Mouse (Mus musculus): ENCODE results near the gene Samd4b. TPM values are rescaled to one million over a fixed set of nuclear protein-coding genes. Genes with fewer than 3 reads are reported as not detected.

Samd4b gene
- total RNA-seq, 2 experiments from 2014 or later: 13.0 to 13.1 TPM

- no peak for TF ChIP-seq CTCF (IDR thresholded peaks at IDR 0.05)
- Histone ChIP-seq H3K4me3 (no peak overlapping the region), H3K27ac (no peak overlapping the region)
- no peak for DNase-seq
- intact Hi-C loops (cut with DNase I): loop anchor here (2.0 kb wide), 1 partner anchor 18 kb away; no protein-coding TSS in a partner anchor
These were observed 244.7 kb downstream of the Samd4b start for GRCm38 (mm10) chr7:28353267-28353666.

GRCm38 (mm10) chr7:28351676-28352191, 246.2 kb downstream of the Samd4b start:
- TF ChIP-seq CTCF (IDR thresholded peaks at IDR 0.05): no peak
- H3K27ac ChIP-seq: peak overlapping the region; percentile 92

DNA sequence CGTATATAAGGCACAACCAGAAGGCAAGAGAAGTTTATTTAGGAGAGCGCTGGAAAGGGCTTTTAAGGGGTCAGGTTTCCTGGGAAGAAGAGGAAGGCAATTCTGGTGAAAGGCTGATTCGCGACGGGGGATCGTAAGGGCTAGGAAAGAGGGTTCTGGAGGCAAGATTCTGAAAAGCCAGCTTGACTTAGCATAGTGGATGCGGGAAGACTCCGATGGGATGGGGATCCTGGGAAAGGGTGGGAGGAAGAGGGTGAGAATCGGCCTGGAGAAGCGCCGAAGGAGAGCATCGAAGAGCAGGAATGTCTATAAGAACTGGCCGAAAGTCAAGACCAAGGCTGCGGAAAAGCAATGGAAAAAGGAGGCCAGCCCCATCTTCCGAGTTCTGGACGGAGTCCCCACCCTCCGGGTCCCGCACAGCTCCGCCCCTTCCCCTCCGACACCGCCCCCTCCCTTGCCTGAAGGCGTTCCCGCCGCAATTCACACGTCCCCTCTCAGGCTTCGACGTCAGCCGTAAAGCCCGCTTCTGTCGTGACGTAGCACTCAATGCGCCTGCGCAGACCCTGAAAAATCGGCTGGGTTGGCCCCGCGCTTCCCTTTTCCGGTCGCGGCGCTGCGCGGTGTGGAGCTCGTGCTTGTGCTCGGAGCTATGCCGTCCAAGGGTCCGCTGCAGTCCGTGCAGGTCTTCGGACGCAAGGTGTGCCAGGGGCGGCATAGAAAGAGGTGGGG, 247.6 kb downstream of the Samd4b start, which contains the start of gene Rps16:
Gene Rps16, plus strand, starts transcription at position 498 of the 729 bp plus-strand sequence.
- intact Hi-C loops (cut with DNase I): no loop called here
- Histone ChIP-seq H3K27ac (peak within 1 kb of the TSS; percentile 92), H3K4me3 (peak within 1 kb of the TSS; percentile 91)
- TF ChIP-seq CTCF (IDR thresholded peaks at IDR 0.05): no peak
- DNase-seq: peak; percentile 99

More at GRCm38 (mm10) chr7:28351676-28352191, 246.2 kb downstream of the Samd4b start:
- no peak for DNase-seq
- intact Hi-C loops (cut with DNase I): loop anchor here (2.0 kb wide), 1 partner anchor 19 kb away; no protein-coding TSS in a partner anchor
- peak overlapping the region; percentile 91 for H3K4me3 ChIP-seq

Small RNA genes lying within 50 kb of the gene (microRNA-seq; reads per million reads assigned to microRNA genes)
- gene Mir7049: not detected

Other genes with a start within 250 kb of the Samd4b start
- gene Rps16, start 247.5 kb downstream of the Samd4b start, total RNA-seq (2021): 100 to 1,000 TPM; 373 to 449 TPM
- 1 to 10 TPM; 4.0 to 7.5 TPM for gene Plekhg2, start 225.5 kb downstream of the Samd4b start, total RNA-seq (2021)
- gene Zfp36, start 217.9 kb downstream of the Samd4b start, total RNA-seq (2021): 10 to 100 TPM; 10.0 to 36.7 TPM
- 10 to 100 TPM; 22.1 to 28.3 TPM for gene Med29, start 205.4 kb downstream of the Samd4b start, total RNA-seq (2021)
- gene Paf1, start 205.2 kb downstream of the Samd4b start, total RNA-seq (2021): 10 to 100 TPM; 31.0 to 35.0 TPM
- 1 to 10 TPM; 2.1 to 2.4 TPM for gene Gmfg, start 160.7 kb downstream of the Samd4b start, total RNA-seq (2021)
- under 1 TPM; 0.14 to 0.18 TPM for gene Lrfn1, start 146.2 kb downstream of the Samd4b start, total RNA-seq (2021)
- gene Ifnl2, start 87.7 kb downstream of the Samd4b start, total RNA-seq (2021): not detected
- gene Ifnl3, start 75.3 kb downstream of the Samd4b start, total RNA-seq (2021): not detected
- gene Sycn, start 57.3 kb downstream of the Samd4b start, total RNA-seq (2021): not detected
- gene Nccrp1, start 50.9 kb downstream of the Samd4b start, total RNA-seq (2021): not detected
- 1 to 10 TPM; 2.4 to 3.2 TPM for gene Pak4, start within 50 bp of the Samd4b start, total RNA-seq (2021)
- not detected for gene Acp7, start 33.2 kb upstream of the Samd4b start, total RNA-seq (2021)
- gene Fbxo27, start 94.7 kb upstream of the Samd4b start, total RNA-seq (2021): under 1 TPM; 0.47 to 0.84 TPM
- gene Fbxo17, start 118.7 kb upstream of the Samd4b start, total RNA-seq (2021): 1 to 10 TPM; 2.5 to 4.9 TPM
- gene Mrps12, start 143.7 kb upstream of the Samd4b start, total RNA-seq (2021): 10 to 100 TPM; 36.0 to 41.0 TPM
- 10 to 100 TPM; 11.7 to 14.7 TPM for gene Sars2, start 143.8 kb upstream of the Samd4b start, total RNA-seq (2021)
- not detected for gene Ccer2, start 158.0 kb upstream of the Samd4b start, total RNA-seq (2021)
- gene Sirt2, start 168.6 kb upstream of the Samd4b start, total RNA-seq (2021): 10 to 100 TPM; 91.0 to 92.5 TPM
- gene Nfkbib, start 169.4 kb upstream of the Samd4b start, total RNA-seq (2021): 10 to 100 TPM; 27.1 to 31.3 TPM
- under 1 TPM; 0.71 to 0.89 TPM for gene Rinl, start 190.8 kb upstream of the Samd4b start, total RNA-seq (2021)
- 100 to 1,000 TPM; 131 to 143 TPM for gene Hnrnpl, start 210.4 kb upstream of the Samd4b start, total RNA-seq (2021)
- 100 to 1,000 TPM; 173 to 338 TPM for gene Ech1, start 227.1 kb upstream of the Samd4b start, total RNA-seq (2021)
- gene Lgals4, start 235.7 kb upstream of the Samd4b start, total RNA-seq (2021): 1 to 10 TPM; 2.6 to 7.3 TPM